Mouse (Mus musculus): ENCODE data around the gene Gm20509. TPM values are rescaled to one million over a fixed set of nuclear protein-coding genes. Genes with fewer than 3 reads are reported as not detected.
"Not testable (repeated sequence)": the region's sequence is repeated elsewhere in the genome, so short reads cannot be mapped to it uniquely, and the experiment has no call there.

Gene Gm20509
- total RNA-seq, 2 experiments from 2014 or later = not detected

GRCm38 (mm10) chr9:73094580-73094979, 7.7 kb upstream of the Gm20509 start:
- DNase-seq = no peak
- intact Hi-C loops (cut with DNase I) = no loop called here

GRCm38 (mm10) chr9:73097898-73098297, 4.4 kb upstream of the Gm20509 start:
- intact Hi-C loops (cut with DNase I) = no loop called here
- DNase-seq = no peak

- DNase-seq = no peak
- intact Hi-C loops (cut with DNase I) = no loop called here
Observed at GRCm38 (mm10) chr9:73101536-73101935, 734 bp upstream of the Gm20509 start, which contains the start of gene Khdc3. Khdc3 (plus strand) TSS chr9:73101836.

DNA sequence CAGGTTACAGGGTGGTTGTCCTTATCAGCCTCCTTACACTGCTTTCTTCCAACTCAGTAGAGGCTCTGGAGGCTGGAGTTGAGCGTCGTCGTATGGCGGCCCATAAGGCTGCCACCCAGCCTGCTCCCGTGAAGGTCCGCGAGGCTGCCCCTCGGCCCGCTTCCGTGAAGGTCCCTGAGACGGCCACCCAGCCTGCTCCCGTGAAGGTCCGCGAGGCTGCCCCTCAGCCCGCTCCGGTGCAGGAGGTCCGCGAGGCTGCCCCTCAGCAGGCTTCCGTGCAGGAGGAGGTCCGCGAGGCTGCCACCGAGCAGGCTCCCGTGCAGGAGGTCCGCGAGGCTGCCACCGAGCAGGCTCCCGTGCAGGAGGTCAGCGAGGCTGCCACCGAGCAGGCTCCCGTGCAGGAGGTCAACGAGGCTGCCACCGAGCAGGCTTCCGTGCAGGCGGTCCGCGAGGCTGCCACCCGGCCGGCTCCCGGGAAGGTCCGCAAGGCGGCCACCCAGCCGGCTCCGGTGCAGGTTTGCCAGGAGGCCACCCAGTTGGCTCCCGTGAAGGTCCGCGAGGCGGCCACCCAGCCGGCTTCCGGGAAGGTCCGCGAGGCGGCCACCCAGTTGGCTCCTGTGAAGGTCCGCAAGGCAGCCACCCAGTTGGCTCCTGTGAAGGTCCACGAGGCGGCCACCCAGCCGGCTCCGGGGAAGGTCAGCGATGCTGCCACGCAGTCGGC, 1.0 kb downstream of the Gm20509 start:
- intact Hi-C loops (cut with DNase I) = no loop called here
- peak; percentile 15 to 53 for DNase-seq

GRCm38 (mm10) chr9:73103880-73104198, 1.6 kb downstream of the Gm20509 start:
- no peak for DNase-seq
- intact Hi-C loops (cut with DNase I) = no loop called here

GRCm38 (mm10) chr9:73105141-73105540, 2.9 kb downstream of the Gm20509 start:
- no peak for DNase-seq
- intact Hi-C loops (cut with DNase I) = no loop called here

GRCm38 (mm10) chr9:73105771-73106170, 3.5 kb downstream of the Gm20509 start:
- no peak for DNase-seq
- intact Hi-C loops (cut with DNase I) = no loop called here

DNA sequence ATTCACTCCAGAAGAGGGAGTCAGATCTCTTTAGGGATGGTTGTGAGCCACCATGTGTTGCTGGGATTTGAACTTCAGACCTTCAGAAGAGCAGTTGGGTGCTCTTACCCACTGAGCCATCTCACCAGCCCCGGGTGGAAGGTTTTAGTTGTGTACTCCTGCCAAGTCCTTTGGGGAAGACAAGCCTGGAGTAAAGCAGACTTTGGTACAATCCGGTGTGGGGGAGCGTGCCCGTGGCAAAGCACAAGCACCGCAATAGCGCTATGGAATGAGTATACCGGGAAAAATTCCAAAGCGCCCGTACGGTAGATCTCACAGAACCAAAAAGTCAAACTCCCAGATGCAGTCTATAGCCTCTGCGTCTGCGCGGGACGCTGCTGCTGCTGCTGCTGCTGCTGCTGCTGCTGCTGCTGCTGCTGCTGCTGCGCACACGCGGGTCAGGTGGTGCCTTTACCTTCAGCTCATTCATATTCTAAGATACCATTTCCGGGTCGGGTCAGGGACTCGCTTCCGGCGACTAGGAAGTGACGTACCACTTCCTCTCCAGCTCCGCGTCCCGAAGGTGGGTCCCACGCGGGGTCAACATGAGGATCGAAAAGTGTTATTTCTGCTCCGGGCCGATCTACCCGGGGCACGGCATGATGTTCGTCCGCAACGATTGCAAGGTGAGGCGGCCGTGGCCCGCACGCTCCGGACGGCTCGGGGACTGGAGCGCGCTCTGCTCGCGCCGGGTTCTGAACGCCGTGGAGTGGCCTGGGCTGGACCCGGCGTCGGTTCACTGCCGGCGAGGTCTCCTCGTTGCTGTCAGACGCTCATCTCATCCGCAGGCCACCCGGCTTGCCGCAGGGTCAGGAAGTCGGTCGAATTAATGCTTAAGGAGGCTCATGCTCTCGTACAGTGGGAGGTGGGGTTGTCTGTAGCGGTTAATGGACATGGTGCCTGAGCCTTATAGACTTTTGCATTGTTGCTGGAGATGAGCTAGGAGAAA, 10.9 kb downstream of the Gm20509 start, which contains the start of gene Rsl24d1:
Gene Rsl24d1 (plus strand): TSS at position 508 of the 988 bp plus-strand sequence.
- intact Hi-C loops (cut with DNase I) = no loop called here
- DNase-seq = peak; percentile 66 to 70

DNA sequence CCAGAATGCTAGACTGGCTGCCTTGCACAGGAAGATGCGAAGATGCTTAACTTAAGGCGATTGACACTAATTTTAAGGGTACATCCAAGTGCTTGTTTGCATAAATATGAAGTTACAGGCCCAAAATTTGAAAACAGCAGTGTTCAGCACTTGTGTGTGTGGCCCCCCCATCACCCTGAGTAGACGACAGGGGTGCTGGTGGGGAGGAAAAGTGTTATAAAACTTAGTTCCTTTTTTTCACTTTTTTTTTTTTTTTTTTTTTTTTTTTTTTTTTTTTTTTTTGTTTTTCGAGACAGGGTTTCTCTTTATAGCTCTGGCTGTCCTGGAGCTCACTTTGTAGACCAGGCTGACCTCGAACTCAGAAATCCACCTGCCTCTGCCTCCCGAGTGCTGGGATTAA, 14.4 kb downstream of the Gm20509 start:
- DNase-seq; intact Hi-C loops (cut with DNase I): not testable (repeated sequence)

DNA sequence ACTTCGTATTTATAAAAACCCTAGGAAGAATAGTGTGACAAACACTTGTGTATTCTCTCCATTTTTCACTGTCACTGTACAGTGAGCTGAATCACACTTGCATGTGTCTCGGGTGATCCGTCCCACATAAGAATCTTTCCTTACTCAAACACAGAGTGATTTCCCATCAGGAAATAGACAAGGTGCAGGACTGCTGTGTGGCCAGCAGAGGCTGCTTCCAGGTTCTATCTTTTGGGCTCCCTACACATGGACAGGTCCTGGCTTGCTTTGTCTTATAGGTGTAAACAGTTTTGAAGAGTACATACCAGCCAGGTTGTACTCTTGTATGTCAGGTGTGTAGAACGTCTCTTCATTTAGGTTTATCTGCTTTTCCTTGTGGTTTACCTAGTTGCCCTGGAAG, 15.7 kb downstream of the Gm20509 start:
- DNase-seq = no peak
- intact Hi-C loops (cut with DNase I) = no loop called here

GRCm38 (mm10) chr9:73121735-73122134, 19.5 kb downstream of the Gm20509 start:
- no peak for DNase-seq
- intact Hi-C loops (cut with DNase I) = no loop called here

DNA sequence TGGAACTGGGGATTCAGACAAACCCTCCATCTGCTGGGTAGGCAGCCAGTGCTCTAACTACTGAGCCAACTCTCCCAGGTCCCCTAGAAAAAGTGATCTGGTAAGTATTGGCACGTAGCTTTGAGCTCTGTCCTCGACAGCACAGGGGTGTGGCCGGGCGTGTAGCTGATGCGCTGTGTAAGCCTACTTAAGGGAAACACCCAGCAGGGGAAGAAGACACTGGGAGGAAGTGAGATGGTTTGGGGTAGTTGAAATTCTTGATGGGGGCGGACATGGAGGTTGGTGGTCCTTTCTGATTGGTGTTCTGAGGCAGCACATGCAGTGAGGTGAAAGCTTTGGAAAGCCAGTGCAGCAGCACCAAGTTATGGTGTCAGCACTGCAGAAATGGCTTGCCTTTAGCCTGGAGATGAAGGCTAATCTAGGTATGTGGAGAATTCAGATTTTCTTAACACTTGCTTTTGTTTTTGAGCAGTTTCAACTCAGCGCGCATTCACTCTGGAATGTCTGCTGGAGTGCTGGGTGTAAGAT, 22.8 kb downstream of the Gm20509 start:
- intact Hi-C loops (cut with DNase I) = no loop called here
- no peak for DNase-seq

DNA sequence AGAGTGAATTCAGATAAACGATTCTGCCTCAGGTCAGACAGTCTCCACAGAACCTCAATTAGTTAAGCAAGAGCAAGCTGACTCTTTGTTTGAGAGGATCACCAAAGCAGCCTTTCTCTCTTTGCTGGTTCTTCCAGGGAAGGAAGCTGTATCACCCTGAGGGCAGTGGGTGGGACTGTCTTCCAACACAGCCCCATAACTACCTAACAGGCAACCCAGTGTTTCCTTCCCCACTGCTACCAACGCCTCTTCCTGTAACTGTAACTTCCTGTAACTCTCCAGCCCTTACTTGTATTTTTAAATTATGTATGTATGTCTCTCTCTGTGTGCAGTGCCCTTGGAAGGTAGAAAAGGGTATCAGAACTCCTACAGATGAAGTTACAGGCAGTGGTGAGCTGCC, 25.2 kb downstream of the Gm20509 start:
- intact Hi-C loops (cut with DNase I) = no loop called here

DNA sequence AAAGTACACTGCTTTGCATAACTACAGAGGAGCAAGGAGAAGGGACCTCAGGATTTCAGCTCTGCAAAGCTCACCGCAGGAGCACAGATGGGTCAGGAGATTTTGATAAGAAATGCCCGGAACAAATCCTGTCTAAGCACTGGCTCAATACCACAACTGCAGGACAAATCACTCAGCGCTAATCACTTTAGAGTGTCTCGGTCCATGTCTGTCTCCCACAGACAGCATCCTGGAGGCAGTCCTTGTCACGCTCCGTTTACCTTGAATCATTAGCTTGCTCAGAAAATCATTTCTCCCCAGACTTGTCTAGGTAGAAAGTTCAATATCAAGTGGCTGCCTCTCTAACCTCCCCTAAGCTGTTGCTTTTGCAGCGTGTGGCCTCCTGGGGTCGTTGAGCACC, 27.6 kb downstream of the Gm20509 start:
- intact Hi-C loops (cut with DNase I) = no loop called here
- DNase-seq = no peak

More for the DNA sequence above, 25.2 kb downstream of the Gm20509 start:
- DNase-seq = no peak

DNA sequence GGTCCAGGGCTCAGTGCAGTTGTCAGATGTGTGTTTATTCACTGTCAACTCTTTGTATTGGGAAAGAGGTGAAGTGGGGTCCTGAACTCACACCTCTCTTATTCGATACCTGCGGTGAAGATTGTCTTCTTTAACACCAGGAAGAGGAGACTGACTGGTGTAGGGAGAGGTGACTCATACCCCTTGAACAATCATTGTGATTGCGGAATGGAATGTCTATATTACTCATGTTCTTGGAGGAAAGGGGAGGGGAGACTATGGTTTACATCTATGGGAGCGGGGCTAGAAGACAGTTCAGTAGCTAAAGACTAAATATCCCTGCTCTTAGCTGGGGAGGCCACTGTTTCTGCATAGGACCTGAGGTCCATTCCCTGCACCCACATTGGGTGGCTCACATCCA, 28.3 kb downstream of the Gm20509 start:
- DNase-seq = no peak
- intact Hi-C loops (cut with DNase I) = no loop called here

DNA sequence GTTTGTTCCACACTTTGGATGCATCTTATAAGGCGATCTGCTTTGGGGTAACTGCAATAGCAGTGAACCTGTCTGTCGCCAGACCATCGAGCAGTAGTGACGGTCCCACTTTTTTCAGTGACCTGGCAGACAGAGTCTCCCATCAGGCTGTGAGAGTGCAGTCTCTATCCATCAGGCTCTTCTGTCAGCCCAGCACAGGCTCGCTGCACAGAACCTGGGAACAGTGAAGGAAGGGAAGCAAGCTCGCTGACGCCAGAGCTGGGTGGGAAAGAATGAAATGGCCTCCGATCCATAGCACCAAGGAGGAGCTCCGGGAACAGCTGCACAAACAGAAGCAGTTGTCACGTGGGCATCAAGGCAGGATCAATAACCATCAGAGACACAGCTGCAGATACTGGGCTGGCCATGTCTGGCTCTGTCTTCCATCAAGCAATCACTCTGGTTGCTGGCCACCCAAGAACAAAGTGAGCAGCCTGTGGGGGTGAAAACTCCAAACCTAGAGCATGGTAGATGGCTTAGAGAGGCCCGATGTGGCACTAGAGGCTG, 35.1 kb downstream of the Gm20509 start:
- intact Hi-C loops (cut with DNase I) = no loop called here
- DNase-seq = no peak

DNA sequence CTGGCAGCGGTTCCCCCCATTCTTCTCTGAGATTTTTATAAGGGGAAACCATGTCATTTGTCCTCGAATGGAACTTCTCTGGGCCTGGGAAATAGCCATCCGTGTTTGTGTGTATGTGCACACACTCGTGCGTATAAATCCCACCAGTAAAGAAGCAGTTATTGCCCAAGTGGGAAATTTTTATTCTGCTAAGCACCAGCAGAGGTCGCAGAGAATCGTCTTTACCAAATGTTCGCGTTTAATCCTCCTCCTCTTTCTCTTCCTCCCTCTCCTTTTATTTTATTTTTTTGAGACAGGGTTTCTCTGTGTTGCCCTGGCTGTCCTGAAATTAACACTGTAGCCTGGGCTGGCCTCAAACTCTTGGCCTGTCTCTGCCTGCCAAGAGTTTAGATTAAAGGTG, 52.1 kb downstream of the Gm20509 start:
- no peak for DNase-seq
- intact Hi-C loops (cut with DNase I) = no loop called here

- no peak for DNase-seq
- intact Hi-C loops (cut with DNase I) = no loop called here
Observed at GRCm38 (mm10) chr9:73157968-73158367, 55.7 kb downstream of the Gm20509 start.

DNA sequence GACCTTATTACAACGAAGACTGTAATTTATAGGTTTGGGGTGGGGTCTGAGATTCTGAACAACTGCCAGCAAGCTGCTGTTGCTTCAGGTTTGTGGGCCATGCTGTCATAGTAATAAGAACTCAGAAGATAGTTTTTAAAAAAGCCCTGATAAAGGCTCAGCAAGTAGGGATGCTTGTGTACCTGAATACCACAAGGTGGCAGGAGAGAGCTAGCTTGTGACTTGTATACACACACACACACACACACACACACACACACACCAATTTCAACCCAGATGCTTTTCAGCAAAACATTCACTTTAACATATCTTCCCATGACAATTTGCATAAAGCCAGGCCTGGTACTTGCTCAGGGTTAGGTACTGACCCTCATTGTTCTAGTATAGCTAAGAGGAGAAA, 57.0 kb downstream of the Gm20509 start:
- intact Hi-C loops (cut with DNase I) = no loop called here

DNA sequence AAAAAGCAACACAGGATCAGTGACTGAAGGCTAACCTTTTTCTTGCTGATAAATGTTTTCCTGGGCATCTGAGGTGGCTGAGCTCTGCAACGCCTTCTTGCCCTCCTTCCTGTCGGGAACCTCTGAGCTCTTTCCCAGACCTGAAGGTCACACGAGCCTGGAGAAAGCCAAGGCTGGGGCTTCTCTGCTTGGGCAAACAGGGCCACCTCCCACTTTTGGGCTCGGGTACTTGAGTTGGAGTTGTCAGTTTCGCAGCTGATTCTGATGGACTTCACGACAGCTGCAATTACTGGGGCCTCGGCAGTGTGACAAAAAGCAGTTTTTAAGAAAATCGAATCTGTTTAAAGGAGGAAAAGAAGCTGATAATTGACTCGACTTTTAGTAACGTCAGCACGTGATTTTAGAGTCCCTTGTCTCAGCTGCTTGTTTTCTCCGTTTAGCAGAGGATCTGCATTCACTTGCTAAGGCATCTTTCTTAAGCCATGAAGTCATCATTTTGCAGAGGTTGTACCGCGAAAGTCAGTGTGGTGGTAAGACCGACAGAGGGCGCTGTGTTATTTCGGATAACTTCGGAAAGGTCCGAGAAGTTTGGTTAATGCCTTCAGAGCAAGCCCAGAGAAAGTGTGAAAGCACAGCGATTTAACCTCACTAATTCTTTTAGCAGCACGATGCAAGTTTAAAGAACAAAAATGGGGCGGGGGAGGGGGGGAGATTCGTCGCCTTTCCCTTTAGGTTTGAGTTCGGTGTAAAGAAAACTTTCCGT, 60.5 kb downstream of the Gm20509 start:
- DNase-seq = peak; percentile 49 to 54
- intact Hi-C loops (cut with DNase I) = loop anchor here (5.0 kb wide), 1 partner anchor 820 kb away; no protein-coding TSS in a partner anchor

More for the DNA sequence above, 57.0 kb downstream of the Gm20509 start:
- DNase-seq = no peak
